Mouse (Mus musculus) heart, adult 2 months (tissue): ENCODE measurements around the gene Cel.

ENCODE experiments used
- CTCF ChIP-seq: fragments of 200-600 bp; IDR thresholded peaks from 2 replicates; pipeline ENCODE4 v1.8.1; 2022; ENCODE audit warnings: antibody characterized with exemption, mild to moderate bottlenecking, moderate library complexity
- EP300 ChIP-seq: fragments of 200-500 bp; IDR thresholded peaks from 2 replicates; pipeline ENCODE4 v1.6.1; 2011; ENCODE audit warnings: low read depth, low read length, control low read depth; ENCODE audit not compliant: insufficient read depth
- POLR2A ChIP-seq: fragments of 200-500 bp; IDR thresholded peaks from 2 replicates; pipeline ENCODE4 v1.6.1; 2011; ENCODE audit warnings: mild to moderate bottlenecking, low read depth, low read length, control low read depth; ENCODE audit not compliant: insufficient read depth

DNA sequence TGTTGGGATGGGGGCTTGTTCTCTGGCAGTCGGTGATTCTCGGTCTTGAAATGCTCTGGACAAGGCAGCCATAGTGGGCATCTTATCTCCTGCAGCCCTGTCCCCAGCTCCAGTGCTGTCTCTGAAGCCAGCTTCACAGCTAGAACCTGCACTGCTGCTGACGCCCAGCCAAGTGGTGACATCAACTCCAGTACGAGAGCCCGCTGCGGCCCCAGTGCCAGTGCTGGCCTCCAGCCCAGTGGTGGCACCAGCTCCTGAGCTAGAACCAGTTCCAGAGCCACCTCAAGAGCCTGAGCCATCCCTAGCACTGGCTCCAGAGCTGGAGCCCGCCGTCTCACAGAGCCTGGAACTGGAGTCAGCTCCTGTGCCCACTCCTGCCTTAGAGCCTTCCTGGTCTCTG lies 19.3 kb downstream of the Cel start:
- TF ChIP-seq CTCF (no peak), POLR2A (no peak), EP300 (no peak)
